Mouse (Mus musculus) embryonic facial prominence, embryonic 12.5 days (tissue): ENCODE results near the gene Nudt21. TPM values are rescaled to one million over a fixed set of nuclear protein-coding genes. Genes with fewer than 3 reads are reported as not detected.
A peak's percentile ranks its signal among the peaks of the same experiment; 100 is the strongest.

ENCODE experiments used
- ATAC-seq: fragments of 200-750 bp; cut with Nextera tagmentation; 2 replicates; pipeline ENCODE4 v1.8.0; 2017; ENCODE audit not compliant: insufficient number of reproducible peaks, insufficient read depth, low FRiP score, low TSS enrichment
- H3K27ac ChIP-seq: fragments of 300-500 bp; sonication (generic); 2 replicates; pipeline ENCODE4 v1.5.1; 2016; ENCODE audit warnings: mild to moderate bottlenecking
- H3K27me3 ChIP-seq: fragments of 300-500 bp; sonication (generic); 2 replicates; pipeline ENCODE4 v1.6.1; 2016; ENCODE audit warnings: mild to moderate bottlenecking, moderate library complexity
- H3K36me3 ChIP-seq: fragments of 300-500 bp; sonication (generic); 2 replicates; pipeline ENCODE4 v1.6.1; 2016; ENCODE audit warnings: mild to moderate bottlenecking
- H3K4me1 ChIP-seq: fragments of 300-500 bp; sonication (generic); 2 replicates; pipeline ENCODE4 v1.6.1; 2016
- H3K4me2 ChIP-seq: fragments of 300-500 bp; sonication (generic); replicated peaks from 2 replicates; pipeline ENCODE4 v1.6.1; 2016; ENCODE audit warnings: mild to moderate bottlenecking, moderate library complexity
- H3K4me3 ChIP-seq: fragments of 300-500 bp; sonication (generic); 2 replicates; pipeline ENCODE4 v1.5.1; 2016; ENCODE audit warnings: mild to moderate bottlenecking
- H3K9ac ChIP-seq: fragments of 300-500 bp; sonication (generic); 2 replicates; pipeline ENCODE4 v1.6.1; 2016; ENCODE audit warnings: mild to moderate bottlenecking, moderate library complexity
- H3K9me3 ChIP-seq: fragments of 300-500 bp; sonication (generic); 2 replicates; pipeline ENCODE4 v1.6.1; 2016; ENCODE audit warnings: mild to moderate bottlenecking, moderate library complexity
- WGBS: fragments of 180-500 bp; shearing (Covaris S2); methylation state at CpG from one replicate; pipeline ENCODE4 v1.1.7; 2016; 5-methylcytosine and 5-hydroxymethylcytosine counted together
- polyA plus RNA-seq: library from polyadenylated mRNA; unstranded; fragments of >200 nt; fragmentation: Nextera tagmentation; extraction: Ambion mirVana; gene quantifications from 2 replicates; pipeline ENCODE4 v1.2.1, GENCODE M21; 2016

The Nudt21 gene
- polyA plus RNA-seq, 1 experiment from 2014 or later = 140 TPM

DNA sequence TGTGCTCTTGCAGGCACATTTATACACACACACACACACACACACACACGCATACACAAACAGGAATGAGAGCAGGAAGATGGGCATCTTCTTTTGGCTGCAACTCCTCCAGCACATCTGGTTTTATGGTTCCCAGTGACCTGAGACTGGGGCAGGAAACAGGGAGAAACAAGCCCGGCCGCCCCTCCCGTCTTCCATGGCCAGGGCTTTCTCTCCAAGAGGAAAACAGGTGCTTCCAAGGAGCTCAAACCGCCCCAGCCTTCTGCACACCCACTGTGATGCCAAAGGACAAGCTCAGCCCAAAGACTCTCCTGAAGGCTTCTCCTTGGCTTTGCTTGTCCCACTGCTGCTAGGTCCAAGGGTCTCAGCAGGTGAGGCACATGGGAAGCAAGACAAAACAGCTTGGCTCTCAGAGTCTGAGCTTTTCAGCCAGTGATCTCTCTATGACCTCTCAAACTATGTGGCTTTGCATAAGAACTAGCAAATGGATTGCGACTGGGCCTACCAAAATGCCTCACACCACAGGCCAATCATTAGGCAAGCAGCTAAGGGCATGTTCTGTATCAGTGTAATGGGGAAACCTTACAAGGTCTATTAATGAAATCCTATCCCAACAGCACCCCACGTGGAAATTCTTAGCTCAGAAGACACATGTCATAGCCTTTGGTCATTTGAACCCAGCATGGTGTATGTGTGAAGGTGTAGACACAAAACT is 67.0 kb downstream of the Nudt21 start:
- Histone ChIP-seq H3K36me3 (peaks cover 43% of the 10 kb centered on the region), H3K27ac (no peak overlapping the region)
- 52% methylated on average over 7 of the region's 7 CpGs for WGBS

DNA sequence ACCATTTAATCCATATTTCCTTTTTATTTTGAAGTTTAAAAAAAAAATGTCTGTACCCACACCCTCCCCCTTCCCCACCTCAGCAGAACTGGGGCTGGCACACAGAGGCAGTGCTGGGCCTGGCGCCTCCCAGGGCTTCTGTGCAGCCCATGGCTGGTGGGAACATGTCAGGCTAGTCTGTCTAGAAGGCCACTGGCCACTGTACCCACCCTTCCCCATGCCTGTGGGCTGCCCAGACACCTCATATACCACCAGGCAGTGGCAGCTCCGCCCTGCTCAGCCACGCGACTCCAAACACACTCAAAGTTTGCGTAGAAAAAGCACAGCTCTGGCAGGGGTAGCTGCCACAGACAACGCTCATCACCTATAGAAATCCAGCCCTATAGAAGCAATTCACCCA is 68.5 kb downstream of the Nudt21 start:
- Histone ChIP-seq H3K4me2 (no peak overlapping the region), H3K9me3 (no peaks in the 10 kb centered on the region), H3K4me1 (peaks cover 12% of the 10 kb centered on the region), H3K36me3 (peaks cover 28% of the 10 kb centered on the region), H3K4me3 (no peak overlapping the region), H3K9ac (no peak overlapping the region), H3K27ac (no peak overlapping the region), H3K27me3 (no peaks in the 10 kb centered on the region)
- WGBS = 64% methylated on average over 6 of the region's 6 CpGs
- 0 out of 2 replicates have a peak, but pooled peaks have one; percentile 23 for ATAC-seq

More for the DNA sequence above, 67.0 kb downstream of the Nudt21 start:
- H3K4me1 ChIP-seq = peaks cover 12% of the 10 kb centered on the region
- H3K4me2 ChIP-seq = no peak overlapping the region
- ATAC-seq = no peak
- no peak overlapping the region for H3K9ac ChIP-seq
- H3K4me3 ChIP-seq = no peak overlapping the region
- H3K9me3 ChIP-seq = no peaks in the 10 kb centered on the region
- H3K27me3 ChIP-seq = no peaks in the 10 kb centered on the region

Other genes with a start within 250 kb of the Nudt21 start
- 12.9 and 16.7 TPM in 2 replicates for gene Gnao1, start 227.1 kb downstream of the Nudt21 start, polyA plus RNA-seq
- 58.0 and 60.1 TPM in 2 replicates for gene Amfr, start 24.2 kb downstream of the Nudt21 start, polyA plus RNA-seq
- 14.4 and 15.6 TPM in 2 replicates for gene Ogfod1, start 167 bp upstream of the Nudt21 start, polyA plus RNA-seq
- 15.9 and 17.1 TPM in 2 replicates for gene Bbs2, start 61.9 kb upstream of the Nudt21 start, polyA plus RNA-seq
- not detected in 2 replicates for gene Mt4, start 100.2 kb upstream of the Nudt21 start, polyA plus RNA-seq
- 4.7 and 5.7 TPM in 2 replicates for gene Mt3, start 115.6 kb upstream of the Nudt21 start, polyA plus RNA-seq
- gene Mt2, start 135.6 kb upstream of the Nudt21 start, polyA plus RNA-seq = 28.6 and 37.7 TPM in 2 replicates
- 73.2 and 73.3 TPM in 2 replicates for gene Mt1, start 142.1 kb upstream of the Nudt21 start, polyA plus RNA-seq
- 110 TPM in 2 replicates for gene Nup93, start 177.5 kb upstream of the Nudt21 start, polyA plus RNA-seq